Mouse (Mus musculus) testis, adult 2 months (tissue): Measurements from ENCODE around the gene Klhl5.

Experiments used
- CTCF ChIP-seq: fragments of 200-500 bp; IDR thresholded peaks from 2 replicates; pipeline ENCODE4 v1.5.1; 2012; ENCODE audit warnings: low read depth, mild to moderate bottlenecking, inconsistent platforms, low read length, moderate library complexity; ENCODE audit not compliant: control insufficient read depth, insufficient read depth, insufficient replicate concordance
- POLR2A ChIP-seq: fragments of 200-500 bp; IDR thresholded peaks from 2 replicates; pipeline ENCODE4 v1.6.1; 2012; ENCODE audit warnings: low read depth, mild to moderate bottlenecking, inconsistent platforms, low read length, moderate library complexity; ENCODE audit not compliant: control insufficient read depth

DNA sequence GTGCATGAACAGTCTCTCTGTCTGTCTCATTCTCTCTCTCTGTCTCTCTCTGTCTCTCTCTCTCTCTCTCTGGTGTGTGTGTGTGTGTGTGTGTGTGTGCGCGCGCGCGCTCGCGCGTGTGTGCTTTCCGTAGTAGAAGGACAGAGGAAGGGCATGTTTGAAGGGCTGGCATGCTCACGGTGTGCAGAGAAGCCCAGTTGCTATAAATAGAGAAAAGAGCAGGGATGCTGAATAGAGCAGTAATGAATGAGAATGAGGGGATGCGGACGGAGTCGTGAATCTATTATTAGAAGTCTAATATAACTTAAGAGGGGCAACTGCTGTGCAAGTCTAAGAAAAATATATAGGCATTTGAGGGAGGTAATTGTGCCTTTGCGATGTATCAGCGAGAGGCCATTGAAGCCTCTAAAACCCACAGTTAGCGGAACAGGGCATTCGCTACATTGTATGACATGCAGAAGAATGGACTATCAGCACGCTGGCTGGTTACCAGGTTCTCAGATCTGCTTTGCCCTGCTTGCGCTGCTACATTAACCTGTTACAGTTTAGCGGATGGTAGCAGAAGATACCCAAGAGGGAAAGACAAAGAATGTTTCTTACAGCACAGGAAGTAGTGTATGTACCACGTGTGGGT, 73.9 kb downstream of the Klhl5 start:
- TF ChIP-seq CTCF (no peak), POLR2A (no peak)
